Mouse (Mus musculus) adipocyte (in vitro differentiated cells): Measurements from ENCODE around the gene Cd40.

Source experiments
- DNase-seq: peaks from one replicate; pipeline ENCODE4 v3.0.0-alpha.2; 2016; ENCODE audit warnings: low spot score

Cd40 gene

GRCm38 (mm10) chr2:165054888-165055852, at the start of gene Cd40:
Gene Cd40, plus strand, starts transcription at chr2:165055627.
- DNase-seq = no peak

GRCm38 (mm10) chr2:165006813-165007212, 48.6 kb upstream of the Cd40 start:
- DNase-seq = no peak

GRCm38 (mm10) chr2:165007986-165008385, 47.4 kb upstream of the Cd40 start:
- DNase-seq = no peak

- DNase-seq = no peak
Measured at GRCm38 (mm10) chr2:165009161-165009560, 46.3 kb upstream of the Cd40 start.

GRCm38 (mm10) chr2:165009581-165009980, 45.8 kb upstream of the Cd40 start:
- DNase-seq = no peak

- no peak for DNase-seq
Measured at GRCm38 (mm10) chr2:165010351-165010750, 45.1 kb upstream of the Cd40 start.

- DNase-seq = no peak
Measured at GRCm38 (mm10) chr2:165014935-165015334, 40.5 kb upstream of the Cd40 start.

GRCm38 (mm10) chr2:165020490-165020889, 34.9 kb upstream of the Cd40 start:
- no peak for DNase-seq

GRCm38 (mm10) chr2:165027163-165027562, 28.3 kb upstream of the Cd40 start:
- no peak for DNase-seq

- DNase-seq = peak; percentile 46
Measured at GRCm38 (mm10) chr2:165032533-165032932, 22.9 kb upstream of the Cd40 start.

GRCm38 (mm10) chr2:165033306-165033705, 22.1 kb upstream of the Cd40 start:
- peak; percentile 16 for DNase-seq

GRCm38 (mm10) chr2:165034131-165035057, 21.0 kb upstream of the Cd40 start, which contains the start of gene Ncoa5:
Gene Ncoa5, minus strand, starts transcription at chr2:165034867.
- peak; percentile 95 for DNase-seq

- no peak for DNase-seq
Measured at GRCm38 (mm10) chr2:165035058-165035431, 20.4 kb upstream of the Cd40 start.

GRCm38 (mm10) chr2:165037415-165037814, 18.0 kb upstream of the Cd40 start:
- no peak for DNase-seq

GRCm38 (mm10) chr2:165042126-165042525, 13.3 kb upstream of the Cd40 start:
- DNase-seq = no peak

GRCm38 (mm10) chr2:165043090-165043636, 12.3 kb upstream of the Cd40 start:
- no peak for DNase-seq

- DNase-seq = no peak
Measured at GRCm38 (mm10) chr2:165043729-165044128, 11.7 kb upstream of the Cd40 start.

- no peak for DNase-seq
Measured at GRCm38 (mm10) chr2:165049044-165049443, 6.4 kb upstream of the Cd40 start.

GRCm38 (mm10) chr2:165050826-165051548, 4.4 kb upstream of the Cd40 start:
- no peak for DNase-seq

- no peak for DNase-seq
Measured at GRCm38 (mm10) chr2:165051566-165051965, 3.9 kb upstream of the Cd40 start.

GRCm38 (mm10) chr2:165055905-165056304, 478 bp downstream of the Cd40 start:
- no peak for DNase-seq
